Mouse (Mus musculus) liver, postnatal 0 days (tissue): ENCODE data around the gene Celf2. TPM values are rescaled to one million over a fixed set of nuclear protein-coding genes. Genes with fewer than 3 reads are reported as not detected.

Experiments
- ATAC-seq: fragments of 200-750 bp; cut with Nextera tagmentation; 2 replicates; pipeline ENCODE4 v1.8.0; 2017; ENCODE audit warnings: mild to moderate bottlenecking, moderate library complexity
- DNase-seq: peaks from one replicate; pipeline ENCODE4 v3.0.0-alpha.2; 2016
- H3K27ac ChIP-seq: fragments of 300-500 bp; sonication (generic); 2 replicates; pipeline ENCODE4 v1.5.1; 2014; ENCODE audit warnings: antibody characterized with exemption, moderate library complexity, mild to moderate bottlenecking, low read depth
- H3K27me3 ChIP-seq: fragments of 300-500 bp; sonication (generic); 2 replicates; pipeline ENCODE4 v1.6.1; 2014; ENCODE audit warnings: low read length, control low read depth, mixed read lengths; ENCODE audit not compliant: insufficient read depth
- H3K36me3 ChIP-seq: fragments of 300-500 bp; sonication (generic); replicated peaks from 2 replicates; pipeline ENCODE4 v1.6.1; 2014; ENCODE audit warnings: mild to moderate bottlenecking, control low read depth, low read length, moderate library complexity, mixed read lengths; ENCODE audit not compliant: insufficient read depth
- H3K4me1 ChIP-seq: fragments of 300-500 bp; sonication (generic); 2 replicates; pipeline ENCODE4 v1.6.1; 2014; ENCODE audit warnings: antibody characterized with exemption, mild to moderate bottlenecking, control low read depth; ENCODE audit not compliant: insufficient read depth
- H3K4me2 ChIP-seq: fragments of 300-500 bp; sonication (generic); 2 replicates; pipeline ENCODE4 v1.6.1; 2014; ENCODE audit warnings: low read depth, mild to moderate bottlenecking, low read length, moderate library complexity, mixed read lengths
- H3K4me3 ChIP-seq: fragments of 300-500 bp; sonication (generic); 2 replicates; pipeline ENCODE4 v1.5.1; 2014; ENCODE audit warnings: low read depth, low read length
- H3K9ac ChIP-seq: fragments of 300-500 bp; sonication (generic); replicated peaks from 2 replicates; pipeline ENCODE4 v1.6.1; 2014; ENCODE audit warnings: mild to moderate bottlenecking, moderate library complexity
- H3K9me3 ChIP-seq: fragments of 300-500 bp; sonication (generic); 2 replicates; pipeline ENCODE4 v1.6.1; 2016; ENCODE audit warnings: mild to moderate bottlenecking, control low read depth, low read length, mixed read lengths
- CTCF ChIP-seq: sonication (generic); IDR thresholded peaks from 2 replicates; pipeline ENCODE4 v1.5.1; 2016; ENCODE audit warnings: antibody characterized with exemption, low read depth
- EP300 ChIP-seq: IDR thresholded peaks from 2 replicates; pipeline ENCODE4 v1.6.1; 2016; ENCODE audit warnings: antibody characterized with exemption, low read depth, mild to moderate bottlenecking
- WGBS: fragments of 180-500 bp; shearing (Covaris S2); extraction: QIAGEN DNeasy Blood & Tissue Kit; methylation state at CpG from one replicate; pipeline ENCODE4 v1.1.7; 2014; ENCODE audit not compliant: insufficient replicate concordance; 5-methylcytosine and 5-hydroxymethylcytosine counted together
- polyA plus RNA-seq: library from polyadenylated mRNA; unstranded; fragments of >200 nt; fragmentation: Nextera tagmentation; extraction: Ambion mirVana; gene quantifications from 2 replicates; pipeline ENCODE4 v1.2.1, GENCODE M21; 2015

Gene Celf2
- polyA plus RNA-seq, 1 experiment from 2014 or later = 13.5 TPM

DNA sequence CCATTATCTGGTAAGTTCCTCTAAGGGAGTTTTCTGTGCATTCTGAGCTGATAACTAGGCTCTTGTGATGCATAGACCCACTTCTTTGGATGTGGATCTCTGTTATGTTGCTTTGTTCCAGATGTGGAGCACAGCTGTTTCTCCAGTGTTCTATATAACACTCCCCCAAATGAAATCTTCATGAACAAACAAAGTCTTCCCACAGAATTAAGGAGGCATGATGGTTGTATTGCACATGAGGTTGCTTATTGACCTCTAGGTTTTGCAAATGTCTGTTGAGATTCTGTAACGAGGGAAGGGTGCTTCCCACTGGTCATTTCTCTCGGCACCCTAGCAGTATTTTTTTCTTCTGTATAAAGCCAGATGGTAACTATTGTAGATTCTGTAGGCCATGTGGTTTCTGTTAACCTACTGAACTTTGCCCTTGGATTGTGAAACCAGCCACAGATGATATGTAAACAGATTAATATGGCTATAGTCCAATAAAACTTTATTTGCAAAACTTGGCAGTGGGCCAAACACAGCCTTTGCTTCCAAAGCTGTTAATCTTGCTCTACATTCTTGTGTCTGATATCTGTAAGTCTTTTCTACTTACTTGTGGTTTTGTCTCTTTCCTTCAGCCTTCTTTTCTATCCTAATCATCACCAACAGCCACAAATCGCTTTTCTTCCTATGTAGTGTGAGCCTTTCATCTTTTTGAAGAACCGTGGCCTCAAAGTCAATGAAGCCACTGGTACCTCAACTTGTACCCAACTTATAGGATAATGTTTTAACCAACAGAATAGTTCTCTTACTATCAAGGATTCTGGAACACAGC lies 263.2 kb downstream of the Celf2 start:
- WGBS = 53% methylated on average over 4 of the region's 4 CpGs
- TF ChIP-seq EP300 (peak; percentile 84), CTCF (no peak)
- DNase-seq (peak; percentile 22), ATAC-seq (peak; percentile 81)
- Histone ChIP-seq H3K4me2 (no peak overlapping the region), H3K4me3 (no peak overlapping the region), H3K9ac (no peak overlapping the region), H3K4me1 (0 out of 2 replicates have a peak, but pooled peaks cover 3% of the 10 kb centered on the region), H3K9me3 (no peaks in the 10 kb centered on the region), H3K36me3 (no peaks in the 10 kb centered on the region), H3K27ac (0 out of 2 replicates have a peak overlapping the region, but pooled peaks have one; percentile 22), H3K27me3 (no peaks in the 10 kb centered on the region)

DNA sequence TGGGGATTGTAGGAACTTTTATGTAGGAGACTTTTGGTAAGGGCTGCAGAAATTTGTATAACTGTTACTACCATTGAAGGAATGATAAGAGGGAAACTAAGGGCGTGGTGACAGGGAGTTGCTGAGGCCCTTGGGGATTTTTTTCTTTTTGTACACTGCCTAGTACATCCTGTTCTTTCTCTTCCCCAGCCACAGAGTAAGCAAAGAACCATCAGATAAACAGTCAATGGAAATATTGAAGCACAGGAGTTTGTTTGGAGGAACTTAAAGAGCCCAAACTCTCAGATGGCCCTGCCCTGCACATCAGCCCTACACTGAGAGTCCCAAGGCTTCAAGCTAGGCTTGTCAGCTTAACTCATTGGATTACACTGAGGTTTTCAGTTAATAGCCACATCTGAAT lies 267.2 kb downstream of the Celf2 start:
- no peak for DNase-seq
- no peak overlapping the region for H3K4me2 ChIP-seq
- no peaks in the 10 kb centered on the region for H3K9me3 ChIP-seq
- no peak overlapping the region for H3K4me3 ChIP-seq
- H3K27me3 ChIP-seq = no peaks in the 10 kb centered on the region
- no peak overlapping the region for H3K9ac ChIP-seq
- WGBS = 54% methylated on average over 1 of the region's 1 CpGs
- TF ChIP-seq CTCF (no peak), EP300 (peak; percentile 82)
- H3K27ac ChIP-seq = no peak overlapping the region
- 0 out of 2 replicates have a peak, but pooled peaks cover 3% of the 10 kb centered on the region for H3K4me1 ChIP-seq
- ATAC-seq = 0 out of 2 replicates have a peak, but pooled peaks have one; percentile 45
- no peaks in the 10 kb centered on the region for H3K36me3 ChIP-seq

DNA sequence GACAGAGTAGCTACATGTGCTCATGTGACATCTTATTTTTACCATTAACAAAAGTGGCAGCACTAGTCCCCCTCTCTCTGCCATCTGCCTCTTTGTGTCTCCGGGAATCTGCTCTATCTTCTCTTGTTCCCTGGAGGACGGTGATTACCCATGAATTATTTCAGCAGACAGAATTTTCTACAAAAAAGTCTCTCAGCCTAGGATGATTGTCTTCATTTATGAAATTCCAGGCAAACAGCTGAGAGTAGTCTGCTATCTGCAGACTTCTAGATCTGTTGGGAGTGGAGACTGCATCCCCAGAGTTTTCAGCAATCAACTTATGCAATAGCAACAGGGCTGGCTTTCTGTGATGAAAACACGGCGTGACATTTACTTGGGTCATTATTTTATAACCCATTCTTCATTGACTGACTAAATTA lies 267.8 kb downstream of the Celf2 start:
- H3K4me3 ChIP-seq = no peak overlapping the region
- WGBS = 78% methylated on average over 4 of the region's 4 CpGs
- H3K9ac ChIP-seq = no peak overlapping the region
- no peak for DNase-seq
- 0 out of 2 replicates have a peak, but pooled peaks cover 2% of the 10 kb centered on the region for H3K4me1 ChIP-seq
- ATAC-seq = no peak
- H3K36me3 ChIP-seq = no peaks in the 10 kb centered on the region
- H3K4me2 ChIP-seq = no peak overlapping the region
- TF ChIP-seq EP300 (no peak), CTCF (no peak)
- no peaks in the 10 kb centered on the region for H3K27me3 ChIP-seq
- H3K27ac ChIP-seq = no peak overlapping the region
- no peaks in the 10 kb centered on the region for H3K9me3 ChIP-seq

DNA sequence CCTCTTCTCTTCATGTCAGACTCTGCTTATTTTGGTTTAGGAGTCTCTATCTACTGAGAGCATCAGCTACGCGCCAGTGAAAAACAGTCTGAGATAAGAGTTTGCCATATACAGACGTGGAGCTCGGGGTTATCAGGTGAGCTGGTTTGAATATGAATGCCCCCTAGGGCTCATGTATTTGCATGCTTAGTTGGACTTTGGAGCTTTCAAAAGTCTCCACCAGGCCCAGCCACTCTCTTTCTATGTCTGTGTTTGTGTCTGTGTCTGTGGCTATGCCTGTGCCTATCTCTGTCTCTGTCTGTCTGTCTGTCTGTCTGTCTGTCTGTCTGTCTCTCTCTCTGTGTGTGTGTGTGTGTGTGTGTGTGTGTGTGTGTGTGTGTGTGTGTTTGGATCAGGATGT lies 272.1 kb downstream of the Celf2 start:
- Histone ChIP-seq H3K4me1 (no peaks in the 10 kb centered on the region), H3K4me3 (no peak overlapping the region), H3K9ac (no peak overlapping the region), H3K9me3 (no peaks in the 10 kb centered on the region), H3K27ac (no peak overlapping the region), H3K36me3 (no peaks in the 10 kb centered on the region), H3K4me2 (no peak overlapping the region), H3K27me3 (no peaks in the 10 kb centered on the region)
- no peak for DNase-seq
- peak; percentile 65 for ATAC-seq
- WGBS = 43% methylated on average over 4 of the region's 4 CpGs
- TF ChIP-seq EP300 (no peak), CTCF (no peak)

DNA sequence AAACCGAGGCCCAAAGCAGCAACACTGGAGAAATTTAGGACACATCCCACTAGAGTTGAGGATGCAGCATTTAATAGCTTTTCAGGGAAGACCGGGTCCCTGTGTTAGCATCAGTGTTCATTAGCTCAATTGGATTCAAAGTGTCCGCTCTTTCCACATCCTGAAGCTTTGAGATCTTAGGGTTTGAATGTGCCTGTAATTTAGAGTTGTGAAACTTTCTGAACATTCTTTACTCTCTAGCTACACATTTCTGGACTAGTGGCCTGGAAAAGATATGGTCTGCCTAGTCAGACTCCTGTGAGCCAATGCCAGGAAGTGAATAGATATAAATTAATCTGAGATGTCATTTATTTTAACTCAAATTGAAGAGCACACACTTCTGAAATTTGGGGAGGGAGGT lies 272.9 kb downstream of the Celf2 start:
- H3K9me3 ChIP-seq = no peaks in the 10 kb centered on the region
- ATAC-seq (no peak), DNase-seq (no peak)
- H3K4me2 ChIP-seq = no peak overlapping the region
- no peak overlapping the region for H3K9ac ChIP-seq
- TF ChIP-seq CTCF (no peak), EP300 (no peak)
- H3K27ac ChIP-seq = no peak overlapping the region
- no peaks in the 10 kb centered on the region for H3K27me3 ChIP-seq
- no peaks in the 10 kb centered on the region for H3K36me3 ChIP-seq
- no peaks in the 10 kb centered on the region for H3K4me1 ChIP-seq
- no peak overlapping the region for H3K4me3 ChIP-seq
- 80% methylated on average over 3 of the region's 3 CpGs for WGBS

DNA sequence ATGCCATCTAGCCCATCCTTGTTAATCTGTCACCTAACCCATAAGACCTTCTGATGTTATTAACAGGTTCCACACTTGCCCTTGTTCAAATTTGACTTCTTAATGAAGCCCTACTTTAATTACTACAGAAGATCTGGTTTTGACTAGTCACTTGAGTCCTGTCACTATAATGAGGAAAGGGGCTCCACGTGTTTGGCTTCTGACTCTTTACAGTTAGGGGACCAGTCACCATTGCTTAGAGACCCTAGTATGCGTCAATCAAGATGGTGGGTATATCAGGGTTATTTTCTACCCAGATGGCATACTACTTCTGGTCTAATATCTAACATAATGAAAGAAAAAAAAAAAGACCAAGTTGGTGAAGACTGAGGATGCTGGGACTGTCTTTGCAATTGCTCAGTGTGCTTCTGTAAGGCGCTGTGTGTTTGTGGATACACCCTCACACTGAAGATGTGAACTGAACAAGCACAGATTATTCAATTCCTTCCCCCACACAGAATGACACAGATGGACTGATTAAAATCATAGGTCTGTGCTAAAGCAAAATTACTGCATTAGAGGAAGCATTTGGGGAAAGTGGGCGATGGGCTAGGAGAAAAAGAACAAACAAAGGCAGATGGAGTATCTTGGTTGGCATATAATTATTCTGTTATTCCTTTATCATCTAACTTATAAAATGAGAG lies 274.2 kb downstream of the Celf2 start:
- DNase-seq = no peak
- no peak overlapping the region for H3K4me3 ChIP-seq
- H3K4me1 ChIP-seq = no peaks in the 10 kb centered on the region
- no peaks in the 10 kb centered on the region for H3K27me3 ChIP-seq
- H3K4me2 ChIP-seq = no peak overlapping the region
- no peak overlapping the region for H3K9ac ChIP-seq
- no peaks in the 10 kb centered on the region for H3K36me3 ChIP-seq
- ATAC-seq = no peak
- H3K9me3 ChIP-seq = no peaks in the 10 kb centered on the region
- 67% methylated on average over 4 of the region's 4 CpGs for WGBS
- no peak for TF ChIP-seq EP300
- no peak for TF ChIP-seq CTCF
- no peak overlapping the region for H3K27ac ChIP-seq
